Mouse (Mus musculus) heart, postnatal 4 days (tissue): ENCODE measurements around the gene Zfp551. TPM values are rescaled to one million over a fixed set of nuclear protein-coding genes. Genes with fewer than 3 reads are reported as not detected.

Source experiments
- DNase-seq: peaks from one replicate; pipeline ENCODE4 v3.0.0; 2021
- total RNA-seq, 2 experiments: library from RNA; stranded (reverse); gene quantifications; 2 replicates each; pipeline ENCODE4 v1.2.3; 2021

The Zfp551 gene
- 1 to 10 TPM; 2.6 to 2.7 TPM for total RNA-seq

GRCm38 (mm10) chr7:12422245-12422849 is at the start of gene Zfp551:
TSS of gene Zfp551 (minus strand) at chr7:12422751.
- DNase-seq = peak; percentile 64

DNA sequence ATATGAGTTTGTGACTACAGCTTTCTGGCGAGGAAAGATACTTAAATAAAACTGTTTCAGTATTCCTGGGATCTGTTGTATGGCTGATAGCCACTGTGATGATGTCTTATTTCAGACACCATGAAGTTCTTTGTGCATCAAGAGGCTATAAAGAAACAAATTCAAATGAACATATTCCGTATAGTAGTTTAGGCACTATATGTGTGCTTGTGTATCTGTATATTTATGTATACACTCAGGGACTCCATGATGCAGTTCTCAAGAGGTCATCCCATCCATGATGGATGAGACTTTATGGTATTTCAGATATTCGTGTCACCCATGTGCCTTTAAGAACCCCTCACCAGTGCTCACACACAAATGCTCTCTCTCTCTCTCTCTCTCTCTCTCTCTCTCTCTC is 304 bp upstream of the Zfp551 start:
- no peak for DNase-seq

DNA sequence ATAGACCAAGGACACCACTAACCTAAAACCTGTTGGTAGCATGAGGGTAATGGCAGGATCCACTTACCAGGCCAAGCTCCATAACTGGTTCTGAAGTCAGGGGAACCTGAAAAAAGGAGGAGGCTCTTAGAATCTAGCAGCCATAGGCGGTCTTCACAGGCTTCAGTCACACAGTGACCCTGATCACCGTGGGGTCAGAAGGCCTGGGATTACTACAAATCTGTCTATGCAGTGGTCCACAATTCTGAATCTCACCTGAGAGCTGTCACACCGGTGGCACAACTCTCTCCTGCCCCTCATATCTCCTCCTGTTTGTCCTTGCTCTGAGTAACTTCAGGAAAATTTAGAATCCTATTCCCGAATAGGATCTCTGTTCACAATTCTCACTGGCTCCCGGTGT is 810 bp downstream of the Zfp551 start:
- DNase-seq = no peak

- DNase-seq = no peak
Measured at GRCm38 (mm10) chr7:12369173-12369572, 53.4 kb downstream of the Zfp551 start, which contains the start of gene Vmn1r84. TSS of gene Vmn1r84 (minus strand) at chr7:12369273.

Other genes with a start within 250 kb of the Zfp551 start
- gene Vmn1r80, start 233.5 kb downstream of the Zfp551 start, total RNA-seq = not detected
- not detected for gene Vmn1r81, start 154.5 kb downstream of the Zfp551 start, total RNA-seq
- gene Vmn1r82, start 122.3 kb downstream of the Zfp551 start, total RNA-seq = not detected
- gene Vmn1r83, start 93.3 kb downstream of the Zfp551 start, total RNA-seq = not detected
- gene Vmn1r84, start 53.5 kb downstream of the Zfp551 start, total RNA-seq = not detected
- 10 to 100 TPM; 13.7 to 16.0 TPM for gene Zfp606, start 55.5 kb upstream of the Zfp551 start, total RNA-seq
- not detected for gene 2900092C05Rik, start 89.8 kb upstream of the Zfp551 start, total RNA-seq
- gene Vmn2r53, start 186.0 kb upstream of the Zfp551 start, total RNA-seq = under 1 TPM; under 0.01 to 0.05 TPM
- gene Vmn2r54, start 217.6 kb upstream of the Zfp551 start, total RNA-seq = not detected